Mouse (Mus musculus) left cerebral cortex, postnatal 14 days (tissue): ENCODE results near the gene Ccl11. TPM values are rescaled to one million over a fixed set of nuclear protein-coding genes. Genes with fewer than 3 reads are reported as not detected.
A peak's percentile ranks its signal among the peaks of the same experiment; 100 is the strongest.

ENCODE experiments used
- DNase-seq, 2 experiments: peaks; one replicate each; pipeline ENCODE4 v3.0.0; 2021 to 2022; ENCODE audit warnings: low spot score in 2 of 2, mixed read lengths in 1 of 2
- intact Hi-C: fragments of 180-260 bp; cut with DNase I; formaldehyde crosslinking; loops from one replicate; pipeline ENCODE4 v1.15.1; 2025
- total RNA-seq, 2 experiments: library from RNA; stranded (reverse); gene quantifications; 2 replicates each; pipeline ENCODE4 v1.2.3; 2021

Ccl11 gene
- total RNA-seq, 2 experiments from 2014 or later: 0.42 to 0.55 TPM

GRCm38 (mm10) chr11:82045471-82045870, 12.2 kb upstream of the Ccl11 start, which contains the start of gene Ccl7:
Gene Ccl7, plus strand, starts transcription at chr11:82045712.
- peak; percentile 11 to 29 for DNase-seq
- intact Hi-C loops: loop anchor here (5.0 kb wide), 1 partner anchor 132 kb away; no protein-coding TSS in a partner anchor

- intact Hi-C loops: loop anchor here (5.0 kb wide), 1 partner anchor 129 kb away; no protein-coding TSS in a partner anchor
- DNase-seq: peak; percentile 36 to 48
These were observed 9.7 kb upstream of the Ccl11 start for GRCm38 (mm10) chr11:82047746-82048415.

GRCm38 (mm10) chr11:82053849-82054248, 3.8 kb upstream of the Ccl11 start:
- intact Hi-C loops: no loop called here
- no peak for DNase-seq

GRCm38 (mm10) chr11:82062226-82062625, 4.6 kb downstream of the Ccl11 start:
- intact Hi-C loops: no loop called here

GRCm38 (mm10) chr11:82063454-82063853, 5.8 kb downstream of the Ccl11 start:
- intact Hi-C loops: no loop called here
- DNase-seq: no peak

More at GRCm38 (mm10) chr11:82062226-82062625, 4.6 kb downstream of the Ccl11 start:
- no peak for DNase-seq

GRCm38 (mm10) chr11:82066953-82067571, 9.4 kb downstream of the Ccl11 start:
- intact Hi-C loops: no loop called here
- no peak for DNase-seq

- DNase-seq: no peak
- intact Hi-C loops: no loop called here
These were observed 13.5 kb downstream of the Ccl11 start for GRCm38 (mm10) chr11:82071076-82071475.

GRCm38 (mm10) chr11:82072374-82072773, 14.8 kb downstream of the Ccl11 start:
- intact Hi-C loops: no loop called here
- DNase-seq: peak in 1 of 2 experiments; percentile 22

GRCm38 (mm10) chr11:82072984-82073383, 15.4 kb downstream of the Ccl11 start:
- no peak for DNase-seq
- intact Hi-C loops: no loop called here

GRCm38 (mm10) chr11:82073686-82074085, 16.1 kb downstream of the Ccl11 start:
- no peak for DNase-seq
- intact Hi-C loops: no loop called here

- no peak for DNase-seq
- intact Hi-C loops: no loop called here
These were observed 19.4 kb downstream of the Ccl11 start for GRCm38 (mm10) chr11:82077031-82077430.

GRCm38 (mm10) chr11:82078136-82078730, 20.6 kb downstream of the Ccl11 start:
- intact Hi-C loops: no loop called here
- DNase-seq: no peak

GRCm38 (mm10) chr11:82080865-82081264, 23.2 kb downstream of the Ccl11 start:
- DNase-seq: no peak
- intact Hi-C loops: no loop called here

GRCm38 (mm10) chr11:82084360-82084759, 26.7 kb downstream of the Ccl11 start:
- intact Hi-C loops: no loop called here
- no peak for DNase-seq

- intact Hi-C loops: no loop called here
- no peak for DNase-seq
These were observed 42.1 kb downstream of the Ccl11 start for GRCm38 (mm10) chr11:82099511-82100323.

GRCm38 (mm10) chr11:82101087-82101486, 43.5 kb downstream of the Ccl11 start:
- no peak for DNase-seq
- intact Hi-C loops: no loop called here

GRCm38 (mm10) chr11:82101529-82101928, 43.9 kb downstream of the Ccl11 start, which contains the start of gene Ccl12:
Gene Ccl12, plus strand, starts transcription at chr11:82101845.
- intact Hi-C loops: no loop called here
- DNase-seq: peak; percentile 2 to 14

GRCm38 (mm10) chr11:82109611-82110010, 52.0 kb downstream of the Ccl11 start:
- DNase-seq: no peak
- intact Hi-C loops: no loop called here

- intact Hi-C loops: no loop called here
- DNase-seq: no peak
These were observed 53.0 kb downstream of the Ccl11 start for GRCm38 (mm10) chr11:82110372-82111248.
